Mouse (Mus musculus): ENCODE measurements around the gene Nxn. TPM values are rescaled to one million over a fixed set of nuclear protein-coding genes. Genes with fewer than 3 reads are reported as not detected.

Gene Nxn
- total RNA-seq, 2 experiments from 2014 or later = 26.3 to 37.3 TPM

- no peak for DNase-seq
- intact Hi-C loops (cut with DNase I) = no loop called here
These were observed 119.7 kb downstream of the Nxn start for GRCm38 (mm10) chr11:76278960-76279852.

- DNase-seq = no peak
- intact Hi-C loops (cut with DNase I) = loop anchor here (5.0 kb wide), 1 partner anchor 125 kb away; the partner anchor contains the start of gene Nxn
These were observed 126.5 kb downstream of the Nxn start for GRCm38 (mm10) chr11:76272440-76272839.

GRCm38 (mm10) chr11:76268521-76269065 lies 130.3 kb downstream of the Nxn start:
- no peak for DNase-seq
- intact Hi-C loops (cut with DNase I) = no loop called here

GRCm38 (mm10) chr11:76268001-76268459 lies 130.9 kb downstream of the Nxn start:
- intact Hi-C loops (cut with DNase I) = no loop called here

DNA sequence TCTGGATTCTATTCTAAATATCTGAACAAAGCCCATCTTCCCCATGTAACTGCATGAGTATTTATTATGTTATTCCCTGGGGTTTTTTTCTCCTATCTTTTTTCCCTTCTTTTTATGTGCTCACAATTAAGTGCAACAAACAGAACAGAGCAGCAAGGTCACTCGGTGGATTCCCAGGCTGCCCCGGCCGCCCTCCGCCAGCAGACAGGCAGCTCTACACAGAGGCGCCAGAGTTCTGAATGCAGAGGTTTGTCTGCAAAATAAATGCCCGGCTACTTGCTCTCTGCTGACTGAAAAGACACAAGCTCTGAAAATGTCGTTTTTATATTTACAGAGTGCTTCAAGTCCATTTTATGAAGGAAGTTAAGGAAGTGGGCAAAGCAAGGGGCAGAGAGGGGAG lies 131.4 kb downstream of the Nxn start:
- DNase-seq = no peak

More at GRCm38 (mm10) chr11:76268001-76268459, 130.9 kb downstream of the Nxn start:
- no peak for DNase-seq

DNA sequence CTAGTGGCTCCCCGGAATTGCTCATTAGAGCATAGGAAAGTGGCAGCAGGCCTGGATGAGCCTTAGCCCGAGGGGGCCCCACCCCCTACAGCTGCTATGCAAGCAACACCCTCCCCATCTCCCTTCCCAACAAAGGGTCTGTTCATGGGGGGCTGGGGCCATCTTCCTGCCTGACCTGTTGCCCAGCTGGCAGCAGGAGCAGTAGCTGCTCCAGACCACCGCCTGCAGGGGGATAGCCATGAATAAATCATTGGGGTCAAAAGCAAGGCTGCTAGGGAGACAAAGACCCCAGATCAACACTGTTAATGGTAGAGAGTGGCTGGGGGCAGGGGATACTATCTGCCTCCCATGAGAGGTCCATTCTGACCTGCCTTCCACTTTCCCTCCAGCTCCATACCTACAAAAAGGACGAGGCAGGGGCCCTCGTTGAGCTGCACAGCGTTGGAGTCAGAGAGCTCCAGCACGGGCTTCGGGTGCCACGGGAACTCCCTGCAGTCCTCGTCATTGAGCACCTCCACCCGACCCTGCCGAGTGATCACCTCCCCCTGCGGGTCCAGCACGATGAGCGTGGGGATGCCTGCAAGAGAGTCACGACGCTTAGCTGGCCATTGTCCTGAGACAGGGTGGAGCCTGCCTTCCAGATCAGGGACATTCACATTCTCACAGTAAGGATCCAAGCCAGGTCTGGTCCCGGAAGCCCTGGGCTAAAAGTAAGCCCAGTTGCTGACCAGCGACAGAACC lies 136.2 kb downstream of the Nxn start:
- no peak for DNase-seq
- intact Hi-C loops (cut with DNase I) = no loop called here

More for the DNA sequence above, 131.4 kb downstream of the Nxn start:
- intact Hi-C loops (cut with DNase I) = no loop called here

DNA sequence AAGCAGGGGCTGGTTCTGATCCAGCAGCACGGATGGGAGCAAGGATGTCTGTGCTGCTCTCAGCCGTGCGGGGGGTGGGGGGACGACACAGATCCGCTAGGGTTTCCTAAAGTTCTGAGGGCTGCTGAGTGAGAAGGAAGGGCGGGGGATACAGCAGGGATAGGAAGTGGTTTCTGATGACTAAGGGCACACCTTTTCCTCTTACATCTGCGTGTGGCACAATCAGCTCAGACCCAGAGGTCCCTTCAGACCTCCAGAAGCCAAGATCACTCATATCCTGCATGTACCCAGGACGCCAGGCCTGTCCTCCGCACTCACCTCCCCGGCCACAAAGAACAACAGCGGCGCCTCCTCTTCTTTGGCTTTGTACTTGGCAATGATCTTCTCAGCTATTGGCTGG lies 137.7 kb downstream of the Nxn start:
- intact Hi-C loops (cut with DNase I) = no loop called here
- DNase-seq = no peak

DNA sequence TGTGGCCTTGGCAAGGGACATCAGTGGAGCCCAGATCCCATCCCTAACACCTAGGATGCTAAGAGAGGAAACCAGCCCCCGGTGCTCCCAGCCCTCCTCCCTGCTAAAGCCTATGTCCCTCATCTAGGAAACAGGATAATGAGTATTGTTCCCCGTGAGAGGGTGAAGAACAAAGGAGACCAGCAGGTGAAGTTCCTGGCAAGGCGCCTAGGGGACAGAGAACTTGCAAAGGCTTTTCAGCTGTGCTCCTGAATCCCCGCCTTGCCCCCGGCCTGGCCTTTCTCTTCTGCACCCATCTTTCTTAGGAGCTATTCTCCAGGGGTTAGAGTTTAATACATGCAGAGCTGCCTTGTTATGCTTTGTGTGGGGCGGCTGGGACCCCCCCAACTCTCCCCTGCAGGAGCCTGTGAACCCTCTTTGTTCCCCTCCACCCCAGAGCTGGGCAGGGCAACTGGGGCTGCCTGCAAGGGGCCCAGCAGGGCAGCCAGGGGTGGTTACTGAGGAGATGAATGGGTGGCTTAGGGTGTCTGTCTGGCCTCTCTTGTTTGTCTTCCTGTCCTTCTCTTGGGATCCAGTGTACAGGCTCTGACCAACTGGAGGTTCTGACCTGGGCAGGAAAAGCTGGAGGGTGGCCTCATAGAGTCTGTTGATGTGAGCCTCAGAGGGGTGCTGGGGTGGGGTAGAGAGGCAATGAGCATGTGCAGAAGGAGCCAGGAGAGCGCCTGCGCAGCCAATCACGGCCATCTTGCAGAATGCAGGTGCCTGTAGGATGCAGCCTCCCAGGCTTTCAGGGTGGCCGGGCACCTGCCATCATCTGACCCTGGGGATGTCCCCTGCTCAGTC lies 138.5 kb downstream of the Nxn start:
- intact Hi-C loops (cut with DNase I) = no loop called here
- no peak for DNase-seq

DNA sequence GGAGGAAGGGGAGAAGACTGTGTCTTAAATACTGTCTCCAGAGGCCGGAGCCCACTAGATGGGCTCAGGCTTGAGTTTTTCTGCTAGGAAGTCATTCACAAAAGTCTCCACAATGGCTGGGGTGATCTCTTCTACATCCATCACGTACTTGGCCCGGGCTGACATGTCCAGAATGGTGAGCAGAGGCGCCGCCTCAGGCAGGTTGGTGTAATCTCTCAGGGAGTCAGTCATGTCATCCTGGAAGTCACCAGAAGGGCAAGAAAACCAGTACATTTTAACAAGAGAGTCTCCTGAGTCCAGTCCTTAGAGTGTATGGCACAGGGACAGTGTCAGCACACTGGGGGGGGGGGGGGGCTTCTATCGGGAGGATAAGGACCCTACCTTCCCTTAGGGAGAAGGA lies 140.4 kb downstream of the Nxn start:
- no peak for DNase-seq
- intact Hi-C loops (cut with DNase I) = no loop called here

DNA sequence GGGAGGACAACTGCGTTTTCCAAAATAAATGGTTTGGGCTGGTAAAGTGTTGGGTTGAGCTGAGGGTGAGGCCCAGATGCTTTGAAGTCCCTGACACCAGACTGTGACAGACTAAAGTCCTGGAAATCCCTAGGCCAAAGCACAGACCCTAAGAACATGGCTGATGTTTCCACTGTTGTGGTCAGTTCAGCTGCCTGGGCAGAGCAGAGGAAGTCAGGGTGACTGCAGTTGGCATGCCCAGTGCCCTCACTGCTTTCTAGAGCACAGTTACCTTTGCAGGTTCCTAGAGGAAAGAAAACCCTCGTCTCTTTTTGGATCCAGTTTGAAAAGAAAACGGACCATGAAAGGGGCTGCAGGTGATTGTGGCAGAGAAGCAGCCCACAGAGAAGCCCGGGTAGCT lies 141.6 kb downstream of the Nxn start:
- intact Hi-C loops (cut with DNase I) = no loop called here
- DNase-seq = no peak

- no peak for DNase-seq
- intact Hi-C loops (cut with DNase I) = no loop called here
These were observed 142.8 kb downstream of the Nxn start for GRCm38 (mm10) chr11:76256129-76256528.

DNA sequence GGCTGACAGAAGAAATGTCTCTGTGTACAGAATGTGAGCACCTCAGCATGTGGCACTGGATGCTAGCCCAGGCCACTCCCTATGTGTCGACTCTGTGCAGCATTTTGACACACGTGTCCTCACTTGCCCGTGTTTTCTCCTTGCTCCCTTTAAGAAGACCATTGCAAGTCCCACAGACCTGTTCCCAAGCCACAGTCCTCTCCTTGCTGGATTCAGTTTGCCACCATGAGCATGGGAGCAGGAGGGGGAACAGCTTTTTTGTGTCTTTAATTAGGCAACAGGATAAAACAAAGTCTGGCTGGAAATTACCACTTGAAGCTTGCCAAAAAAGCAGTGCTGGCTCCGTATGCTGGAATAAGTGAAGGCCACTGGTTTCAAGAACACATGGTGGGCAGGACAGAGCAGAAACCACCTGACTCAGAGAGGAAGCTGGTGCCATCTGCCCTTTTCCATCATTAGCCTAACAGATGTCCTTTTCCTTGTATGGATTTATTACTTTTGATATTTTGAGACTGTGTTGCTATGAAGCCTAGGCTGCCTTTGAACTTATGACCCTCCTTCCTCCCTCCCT lies 143.4 kb downstream of the Nxn start:
- intact Hi-C loops (cut with DNase I) = no loop called here
- DNase-seq = no peak

GRCm38 (mm10) chr11:76253918-76254264 lies 145.0 kb downstream of the Nxn start:
- intact Hi-C loops (cut with DNase I) = loop anchor here (1.0 to 5.0 kb wide), 2 partner anchors 146 to 203 kb away; no protein-coding TSS in a partner anchor
- no peak for DNase-seq

DNA sequence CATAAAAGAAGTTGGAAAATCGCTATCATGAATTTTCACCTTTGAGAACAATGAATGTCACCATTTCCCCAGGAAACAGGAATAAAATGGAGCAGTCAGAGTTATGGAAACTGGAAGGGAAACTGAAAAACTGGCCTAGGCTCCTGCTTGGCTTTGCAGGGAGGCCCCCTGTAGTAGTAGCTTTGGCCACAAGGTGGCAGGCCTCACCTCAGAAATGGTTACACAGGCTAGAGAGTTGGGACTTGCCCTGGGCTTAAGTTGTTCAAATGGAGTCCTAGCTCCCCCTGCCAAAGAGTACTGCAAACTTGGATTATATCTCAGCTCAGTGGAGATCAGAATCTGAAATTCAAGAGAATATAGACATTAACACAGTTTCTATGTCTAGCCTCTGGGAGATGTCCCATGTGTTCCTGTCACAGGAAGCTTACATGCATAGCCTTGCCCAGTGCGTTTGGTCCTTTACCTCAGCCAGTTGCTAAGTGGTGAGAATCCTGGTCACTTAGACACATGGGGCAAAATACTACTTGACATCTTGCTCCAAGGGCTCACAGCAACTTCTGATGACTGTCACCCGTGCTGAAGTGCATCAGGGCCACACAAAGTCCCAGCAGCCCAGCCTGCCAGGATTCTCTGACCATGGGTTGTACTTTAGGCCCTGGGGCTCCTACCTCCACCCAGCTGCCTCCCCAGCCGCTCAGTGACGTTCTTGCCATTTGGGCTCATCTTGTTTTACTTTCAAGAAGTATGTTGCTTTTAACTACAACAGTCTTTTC lies 145.6 kb downstream of the Nxn start:
- intact Hi-C loops (cut with DNase I) = loop anchor here (1.0 to 5.0 kb wide), 2 partner anchors 147 to 204 kb away; no protein-coding TSS in a partner anchor
- peak; percentile 83 to 86 for DNase-seq

DNA sequence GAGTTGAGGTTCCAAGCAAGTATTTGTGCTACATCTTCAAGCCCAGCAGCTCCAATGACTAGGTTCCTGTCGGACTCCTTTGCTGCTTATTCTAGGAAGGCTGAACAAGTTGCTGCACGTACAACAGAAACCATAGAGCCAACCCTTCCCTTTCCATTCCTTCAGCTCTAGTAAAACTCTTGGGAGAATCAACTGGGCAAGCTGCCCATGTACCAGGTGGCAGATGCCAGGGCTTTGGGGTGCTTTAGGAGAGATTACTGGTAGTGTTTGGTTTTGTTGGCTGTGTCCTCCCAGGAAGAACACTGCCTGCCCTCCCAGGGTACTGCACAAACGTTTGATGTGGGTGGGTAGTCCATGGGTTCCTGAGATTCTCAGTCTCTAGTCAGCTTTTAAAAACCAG lies 146.9 kb downstream of the Nxn start:
- intact Hi-C loops (cut with DNase I) = loop anchor here (5.0 kb wide), 1 partner anchor 205 kb away; no protein-coding TSS in a partner anchor

DNA sequence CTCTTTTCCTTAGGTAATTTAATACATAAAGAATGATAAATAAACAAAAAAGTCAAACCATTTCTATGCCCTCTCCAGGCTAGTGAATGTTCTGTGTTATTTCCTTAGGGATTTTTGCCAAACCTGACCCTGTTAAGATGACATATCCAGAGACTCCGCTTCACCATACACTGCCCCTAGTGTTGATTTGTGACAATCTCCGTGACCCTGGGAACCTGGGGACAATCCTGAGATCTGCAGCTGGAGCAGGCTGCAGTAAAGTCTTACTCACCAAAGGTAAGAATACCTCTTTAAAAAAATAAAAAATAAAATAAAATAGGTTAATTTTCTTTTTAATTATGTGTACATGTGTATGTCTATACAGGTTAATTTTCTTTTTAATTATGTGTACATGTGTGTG lies 151.7 kb downstream of the Nxn start:
- intact Hi-C loops (cut with DNase I) = no loop called here
- DNase-seq = no peak

More for the DNA sequence above, 146.9 kb downstream of the Nxn start:
- DNase-seq = no peak

- intact Hi-C loops (cut with DNase I) = no loop called here
- DNase-seq = no peak
These were observed 152.5 kb downstream of the Nxn start for GRCm38 (mm10) chr11:76246439-76246838.

GRCm38 (mm10) chr11:76243811-76244546 lies 155.0 kb downstream of the Nxn start:
- DNase-seq = no peak
- intact Hi-C loops (cut with DNase I) = no loop called here

Data from gastrocnemius, postnatal 36 days (tissue).